Mouse (Mus musculus) myocyte (in vitro differentiated cells): Measurements from ENCODE around the gene Prdm1.

Source experiments
- CEBPB ChIP-seq: IDR thresholded peaks from 2 replicates; pipeline ENCODE4 v1.6.1; 2011; ENCODE audit warnings: mild to moderate bottlenecking, moderate library complexity; ENCODE audit not compliant: poor library complexity, insufficient read depth, severe bottlenecking
- E2F4 ChIP-seq: IDR thresholded peaks from one replicate; pipeline ENCODE4 v1.6.1; 2011; ENCODE audit warnings: mild to moderate bottlenecking, control low read depth, moderate library complexity; ENCODE audit not compliant: insufficient read depth
- MAX ChIP-seq: IDR thresholded peaks from one replicate; pipeline ENCODE4 v1.6.1; 2011; ENCODE audit warnings: low read depth, mild to moderate bottlenecking, control low read depth
- MYOG ChIP-seq, 3 experiments: IDR thresholded peaks; one replicate each; pipeline ENCODE4 v1.6.1; 2011; ENCODE audit warnings: control low read depth in 2 of 3, low read depth in 2 of 3, mild to moderate bottlenecking in 2 of 3; ENCODE audit not compliant: insufficient read length in 2 of 3, control insufficient read depth in 1 of 3, insufficient read depth in 1 of 3
- POLR2A ChIP-seq: IDR thresholded peaks from one replicate; pipeline ENCODE4 v1.6.1; 2011; ENCODE audit warnings: low read depth, mild to moderate bottlenecking, control low read depth, moderate library complexity; ENCODE audit not compliant: insufficient read length
- POLR2AphosphoS2 ChIP-seq: IDR thresholded peaks from one replicate; pipeline ENCODE4 v1.6.1; 2011; ENCODE audit warnings: low read depth, control low read depth; ENCODE audit not compliant: insufficient read length
- SRF ChIP-seq: IDR thresholded peaks from one replicate; pipeline ENCODE4 v1.6.1; 2011; ENCODE audit warnings: low read depth; ENCODE audit not compliant: control insufficient read depth, insufficient read length
- TCF12 ChIP-seq: IDR thresholded peaks from one replicate; pipeline ENCODE4 v1.6.1; 2011; ENCODE audit warnings: mild to moderate bottlenecking, control low read depth; ENCODE audit not compliant: poor library complexity, insufficient read depth, severe bottlenecking
- TCF3 ChIP-seq: IDR thresholded peaks from one replicate; pipeline ENCODE4 v1.6.1; 2011; ENCODE audit warnings: low read depth, control low read depth; ENCODE audit not compliant: insufficient read length
- USF1 ChIP-seq: IDR thresholded peaks from one replicate; pipeline ENCODE4 v1.6.1; 2011; ENCODE audit warnings: low read depth, mild to moderate bottlenecking, control low read depth, moderate library complexity

- no peak for TF ChIP-seq TCF3
- no peak for TF ChIP-seq USF1
- no peak for TF ChIP-seq POLR2A
- TF ChIP-seq MAX: no peak
- TF ChIP-seq E2F4: no peak
- no peak for TF ChIP-seq MYOG (IDR thresholded peaks at IDR 0.05; ENCODE audit: control insufficient read depth in 1 of 3, insufficient read depth in 1 of 3, insufficient read length in 2 of 3, low read depth in 2 of 3)
- TF ChIP-seq SRF: no peak
- no peak for TF ChIP-seq CEBPB
- no peak for TF ChIP-seq TCF12
- TF ChIP-seq POLR2AphosphoS2: no peak
These were observed 88.6 kb downstream of the Prdm1 start for GRCm38 (mm10) chr10:44439732-44440131.
